Mouse (Mus musculus): Measurements from ENCODE around the gene 0610040J01Rik.
"Not testable (repeated sequence)": the region's sequence is repeated elsewhere in the genome, so short reads cannot be mapped to it uniquely, and the experiment has no call there.

The 0610040J01Rik gene

DNA sequence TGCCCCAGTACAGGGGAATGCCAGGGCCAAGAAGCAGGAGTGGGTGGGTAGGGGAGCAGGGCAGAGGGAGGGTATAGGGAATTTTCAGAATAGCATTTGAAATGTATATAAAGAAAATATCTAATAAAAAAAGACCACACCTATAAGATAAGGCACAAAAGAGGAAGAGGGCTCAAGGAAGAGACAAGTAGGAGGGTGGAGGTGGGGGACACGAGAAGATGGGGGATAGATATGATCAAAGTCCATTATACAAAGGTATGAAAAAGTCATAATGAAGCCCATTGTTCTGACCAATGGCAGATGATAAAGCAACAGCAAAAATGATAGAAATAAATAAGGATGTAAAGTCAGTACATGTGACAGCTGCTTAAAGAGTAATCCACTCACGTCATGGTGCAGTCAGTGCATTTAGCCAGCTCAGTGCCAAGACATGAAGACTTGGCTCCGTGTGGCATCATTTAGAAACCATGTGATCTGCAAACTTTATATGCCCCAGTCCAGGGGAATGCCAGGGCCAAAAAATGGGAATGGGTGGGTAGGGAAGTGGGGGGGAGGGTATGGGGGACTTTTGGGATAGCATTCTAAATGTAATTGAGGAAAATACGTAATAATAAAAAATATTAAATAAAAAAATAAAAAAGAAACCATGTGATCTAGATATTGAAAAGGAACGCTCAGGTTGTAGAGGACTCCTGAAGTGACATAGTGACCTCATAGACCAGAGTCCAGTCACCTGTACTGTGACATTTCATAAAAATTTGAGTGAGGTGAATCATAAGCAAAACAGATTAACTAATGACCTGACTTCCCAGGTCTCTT lies 85.0 kb downstream of the 0610040J01Rik start:
- in situ Hi-C loops (cut with MseI, MboI), result not testable (repeated sequence)

DNA sequence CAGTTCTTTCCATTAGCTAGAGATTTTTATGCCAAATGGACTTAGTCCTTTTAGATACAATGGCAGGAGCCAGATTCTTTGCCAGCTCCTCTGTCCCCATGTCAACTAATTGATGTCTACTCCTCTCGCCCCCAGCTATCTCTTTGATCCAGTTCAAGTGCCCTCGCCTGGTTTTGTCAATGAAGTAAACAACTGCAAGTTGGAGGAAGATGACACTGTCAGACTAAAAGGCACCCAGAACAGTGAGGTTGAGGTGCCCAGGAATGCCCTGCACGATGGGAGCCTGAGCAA lies 85.6 kb downstream of the 0610040J01Rik start:
- in situ Hi-C loops (cut with MseI, MboI), result no loop called here

GRCm38 (mm10) chr5:63903329-63903728 lies 91.2 kb downstream of the 0610040J01Rik start:
- in situ Hi-C loops (cut with MseI, MboI), result loop anchor here in 1 of 2 experiments (10.0 kb wide), 1 partner anchor 161 kb away; no protein-coding TSS in a partner anchor

GRCm38 (mm10) chr5:63906149-63907093 lies 94.3 kb downstream of the 0610040J01Rik start:
- in situ Hi-C loops (cut with MseI, MboI), result loop anchor here (5.0 to 10.0 kb wide), 2 partner anchors 158 to 166 kb away; no protein-coding TSS in a partner anchor

GRCm38 (mm10) chr5:63907513-63907912 lies 95.3 kb downstream of the 0610040J01Rik start:
- in situ Hi-C loops (cut with MseI, MboI), result loop anchor here (5.0 to 10.0 kb wide), 2 partner anchors 157 to 165 kb away; no protein-coding TSS in a partner anchor

DNA sequence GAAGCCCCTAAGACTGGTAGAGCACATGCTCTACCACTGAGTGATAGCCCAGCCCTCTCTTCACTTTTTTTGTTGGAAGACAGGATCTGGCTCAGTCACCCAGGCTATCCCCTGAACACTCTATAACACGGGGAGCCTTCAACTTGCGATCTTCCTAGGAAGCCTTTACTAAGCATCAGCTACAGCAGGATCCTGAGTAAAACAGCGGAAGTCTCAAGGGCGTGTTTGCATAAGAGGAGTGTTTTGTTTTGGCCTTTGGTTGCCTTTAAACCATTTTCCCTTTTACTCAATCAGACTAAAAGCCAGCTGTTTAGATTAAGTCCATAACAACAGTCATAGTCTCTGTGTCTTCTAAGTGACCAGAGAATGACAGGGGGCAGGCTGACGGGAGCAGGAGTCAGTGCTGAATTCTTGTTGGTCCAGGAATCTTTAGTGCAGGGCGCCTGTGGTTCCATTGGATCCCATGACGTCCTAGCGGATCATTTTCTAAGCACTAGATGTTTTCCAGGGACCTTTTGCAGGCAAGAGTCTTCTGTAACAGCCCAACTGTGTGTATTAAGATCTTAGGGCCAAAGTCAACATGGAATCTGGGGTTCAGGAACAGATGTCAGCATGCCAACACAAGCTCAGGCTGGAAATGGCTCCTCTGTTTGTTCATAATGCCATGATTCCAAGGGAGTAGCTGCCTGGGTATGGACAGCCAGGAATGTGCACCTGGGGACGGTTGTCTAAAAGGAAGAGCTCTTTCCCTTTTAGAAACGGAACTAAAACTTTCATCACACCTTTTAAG lies 98.2 kb downstream of the 0610040J01Rik start:
- in situ Hi-C loops (cut with MseI, MboI), result no loop called here

DNA sequence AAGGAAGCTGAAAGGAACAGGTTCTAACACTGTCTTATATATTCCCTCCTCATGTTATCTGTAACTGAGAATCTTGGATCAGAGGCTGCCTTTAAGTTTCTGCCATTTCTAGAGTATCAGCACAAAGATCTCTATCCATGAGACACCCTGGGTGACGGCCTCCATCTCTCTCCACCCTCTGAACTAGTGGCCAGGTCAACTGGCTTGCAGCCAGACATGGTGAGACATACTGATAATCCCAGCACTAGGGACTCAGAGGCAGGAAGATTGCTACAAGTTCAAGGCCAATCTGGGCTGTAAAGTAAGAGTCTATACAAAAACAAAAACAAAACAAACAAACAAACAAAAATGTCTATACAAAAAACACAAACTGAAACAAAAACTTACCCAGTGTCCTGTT lies 102.7 kb downstream of the 0610040J01Rik start:
- in situ Hi-C loops (cut with MseI, MboI), result no loop called here

GRCm38 (mm10) chr5:63916457-63917139 lies 104.4 kb downstream of the 0610040J01Rik start:
- in situ Hi-C loops (cut with MseI, MboI), result no loop called here

GRCm38 (mm10) chr5:63918201-63918600 lies 106.0 kb downstream of the 0610040J01Rik start:
- in situ Hi-C loops (cut with MseI, MboI), result no loop called here

- in situ Hi-C loops (cut with MseI, MboI), result no loop called here
Observed at GRCm38 (mm10) chr5:63923305-63924025, 111.3 kb downstream of the 0610040J01Rik start.

DNA sequence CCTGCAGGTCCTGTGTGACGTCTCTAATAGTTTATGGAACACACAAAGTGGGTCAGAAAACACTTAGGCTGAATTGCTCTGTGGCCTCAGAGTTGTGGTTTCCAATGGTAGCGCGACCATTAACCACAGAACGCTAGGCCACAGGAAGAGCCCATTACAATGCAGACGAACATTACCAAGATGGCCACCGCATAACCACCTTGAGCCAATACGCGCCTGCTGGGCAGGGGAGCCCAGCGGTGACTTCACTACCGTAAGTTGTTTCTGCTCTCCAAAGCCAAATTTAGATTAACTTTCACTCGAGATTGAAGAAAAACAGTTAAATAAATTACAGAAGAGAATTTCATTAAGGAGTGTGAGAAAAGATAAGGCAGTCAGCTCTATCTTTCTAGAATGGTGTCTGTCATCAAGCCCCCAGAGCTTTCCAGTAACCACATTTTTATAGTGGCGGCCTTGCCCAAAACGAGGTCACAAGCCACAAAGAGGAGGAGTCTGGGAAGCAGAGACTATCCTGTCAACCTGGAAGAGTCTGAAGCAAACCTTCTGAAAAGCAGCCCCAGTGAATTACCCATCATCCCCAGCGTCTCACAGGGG lies 113.0 kb downstream of the 0610040J01Rik start:
- in situ Hi-C loops (cut with MseI, MboI), result no loop called here

DNA sequence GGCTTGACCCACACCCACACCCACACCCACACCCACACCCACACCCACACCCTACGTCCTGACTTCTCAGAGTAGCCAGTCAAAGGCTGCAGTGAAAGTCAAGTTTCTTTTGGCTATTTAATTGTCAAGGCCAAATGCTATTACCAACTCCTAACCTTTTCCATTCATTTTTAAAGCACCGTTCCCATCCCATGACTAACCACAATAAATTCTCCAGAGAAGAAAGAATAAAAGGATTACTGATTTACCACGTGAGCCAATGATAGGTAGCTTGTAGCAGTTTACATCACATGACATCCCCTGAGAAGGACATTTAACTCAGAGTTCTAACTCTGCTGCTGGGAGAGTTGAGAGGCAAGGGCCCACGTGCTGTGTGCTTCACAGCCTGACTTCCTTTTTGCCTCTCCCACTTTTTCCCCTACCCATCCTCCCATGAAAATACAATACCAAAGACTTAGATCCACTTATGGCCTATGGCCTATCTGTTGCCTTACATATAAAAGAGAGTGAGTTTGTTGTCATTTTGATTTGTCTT lies 118.7 kb downstream of the 0610040J01Rik start:
- in situ Hi-C loops (cut with MseI, MboI), result no loop called here

DNA sequence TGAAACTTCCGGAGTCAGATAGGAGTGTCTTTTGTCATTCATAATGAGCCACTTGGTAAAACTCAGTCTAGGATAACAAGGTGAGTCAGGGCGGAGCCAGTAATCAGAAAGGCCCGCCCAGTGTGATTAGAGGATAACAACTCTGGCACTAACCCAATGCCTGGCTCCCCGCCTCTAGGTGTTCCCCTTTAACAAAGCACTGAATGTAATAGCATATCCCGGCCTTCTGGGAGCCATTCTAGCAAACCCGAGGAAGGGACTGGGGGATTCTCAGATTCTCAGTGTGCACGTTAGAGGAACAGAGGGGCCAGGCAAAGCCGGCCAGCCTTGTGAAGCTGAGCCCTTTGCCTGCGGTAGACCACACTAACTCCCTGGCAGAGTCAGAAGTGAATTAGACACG lies 120.7 kb downstream of the 0610040J01Rik start:
- in situ Hi-C loops (cut with MseI, MboI), result no loop called here

- in situ Hi-C loops (cut with MseI, MboI), result no loop called here
Observed at GRCm38 (mm10) chr5:63935581-63935980, 123.4 kb downstream of the 0610040J01Rik start.

- in situ Hi-C loops (cut with MseI, MboI), result no loop called here
Observed at GRCm38 (mm10) chr5:63936740-63937139, 124.6 kb downstream of the 0610040J01Rik start.

GRCm38 (mm10) chr5:63938575-63938974 lies 126.4 kb downstream of the 0610040J01Rik start:
- in situ Hi-C loops (cut with MseI, MboI), result no loop called here

GRCm38 (mm10) chr5:63941891-63942290 lies 129.7 kb downstream of the 0610040J01Rik start:
- in situ Hi-C loops (cut with MseI, MboI), result no loop called here

- in situ Hi-C loops (cut with MseI, MboI), result no loop called here
Observed at GRCm38 (mm10) chr5:63943291-63943690, 131.1 kb downstream of the 0610040J01Rik start.

GRCm38 (mm10) chr5:63947526-63947925 lies 135.4 kb downstream of the 0610040J01Rik start:
- in situ Hi-C loops (cut with MseI, MboI), result no loop called here

GRCm38 (mm10) chr5:63949195-63949594 lies 137.0 kb downstream of the 0610040J01Rik start:
- in situ Hi-C loops (cut with MseI, MboI), result no loop called here

All from mouse trophoblast stem cell (cell line).